Mouse (Mus musculus): ENCODE results near the gene Gm20219.

GRCm38 (mm10) chr17:56552781-56553363 lies 1.3 kb downstream of the Gm20219 start:
- TF ChIP-seq E2F4 (IDR thresholded peaks at IDR 0.05; ENCODE audit: insufficient read depth) (no peak), POLR2A (IDR thresholded peaks at IDR 0.05; ENCODE audit: insufficient read length, low read depth) (no peak), REST (IDR thresholded peaks at IDR 0.05; ENCODE audit: insufficient read depth, insufficient read length) (no peak), CEBPB (IDR thresholded peaks at IDR 0.05; ENCODE audit: insufficient read depth, poor library complexity, severe bottlenecking) (no peak), MAX (IDR thresholded peaks at IDR 0.05; ENCODE audit: low read depth) (no peak), USF1 (IDR thresholded peaks at IDR 0.05; ENCODE audit: low read depth) (no peak), POLR2AphosphoS2 (IDR thresholded peaks at IDR 0.05; ENCODE audit: insufficient read length, low read depth) (no peak), TCF12 (IDR thresholded peaks at IDR 0.05; ENCODE audit: insufficient read depth, poor library complexity, severe bottlenecking) (no peak)
